Mouse (Mus musculus) CH12.LX (cell line): ENCODE results near the gene Gm49325. TPM values are rescaled to one million over a fixed set of nuclear protein-coding genes. Genes with fewer than 3 reads are reported as not detected.
A peak's percentile ranks its signal among the peaks of the same experiment; 100 is the strongest.

Experiments
- DNase-seq: peaks from one replicate; pipeline ENCODE4 v3.0.0-alpha.2; 2013; ENCODE audit errors: extremely low read depth
- H3K27ac ChIP-seq: 2 replicates; pipeline ENCODE4 v1.5.1; 2012; ENCODE audit warnings: low read depth, mild to moderate bottlenecking, control low read depth, moderate library complexity; ENCODE audit not compliant: insufficient read depth
- H3K27me3 ChIP-seq: replicated peaks from 2 replicates; pipeline ENCODE3; 2012; ENCODE audit warnings: inconsistent platforms
- H3K36me3 ChIP-seq, 2 experiments: replicated peaks in 1 of 2; 2 replicates each; pipeline versions ENCODE3 to v1.6.1; 2012; ENCODE audit warnings: inconsistent platforms in 1 of 2, low read length in 1 of 2, mild to moderate bottlenecking in 1 of 2, mixed read lengths in 1 of 2, moderate library complexity in 1 of 2; ENCODE audit not compliant: control insufficient read depth in 1 of 2, insufficient read depth in 1 of 2
- H3K4me1 ChIP-seq, 2 experiments: 2 replicates each; pipeline ENCODE4 v1.6.1; 2012; ENCODE audit warnings: inconsistent platforms in 1 of 2, moderate library complexity in 1 of 2; ENCODE audit not compliant: insufficient read depth in 2 of 2, control insufficient read depth in 1 of 2
- H3K4me2 ChIP-seq: 2 replicates; pipeline ENCODE4 v1.6.1; 2012; ENCODE audit warnings: low read depth, mild to moderate bottlenecking, control low read depth; ENCODE audit not compliant: poor library complexity, insufficient read depth, severe bottlenecking
- H3K4me3 ChIP-seq, 3 experiments: fragments of 150-350 bp in 1 of 3; sonication (generic) in 1 of 3; replicated peaks in 1 of 3; 2 replicates each; pipeline versions ENCODE3 to v1.5.1; 2011 to 2012; ENCODE audit warnings: low read depth in 2 of 3, low read length in 2 of 3, mild to moderate bottlenecking in 2 of 3, moderate library complexity in 2 of 3, control low read depth in 1 of 3, improper control_type of control experiment in 1 of 3, inconsistent platforms in 1 of 3, mixed read lengths in 1 of 3; ENCODE audit not compliant: poor library complexity in 1 of 3
- H3K79me2 ChIP-seq: replicated peaks from 2 replicates; pipeline ENCODE4 v1.6.1; 2012; ENCODE audit warnings: mild to moderate bottlenecking, moderate library complexity; ENCODE audit not compliant: control insufficient read depth, poor library complexity, insufficient read depth, severe bottlenecking; ENCODE audit errors: extremely low read depth
- H3K9ac ChIP-seq: 2 replicates; pipeline ENCODE4 v1.6.1; 2012; ENCODE audit warnings: low read depth, mild to moderate bottlenecking, control low read depth, moderate library complexity; ENCODE audit not compliant: insufficient read depth
- H3K9me3 ChIP-seq: replicated peaks from 2 replicates; pipeline ENCODE3; 2012; ENCODE audit warnings: low read length, inconsistent platforms, mixed read lengths
- CTCF ChIP-seq, 2 experiments: IDR thresholded peaks in 1 of 2; conservative IDR thresholded peaks in 1 of 2; 2 replicates each; pipeline ENCODE4 v1.5.1; 2011 to 2012; ENCODE audit warnings: low read depth in 2 of 2, low read length in 2 of 2, improper control_type of control experiment in 1 of 2, inconsistent platforms in 1 of 2, mild to moderate bottlenecking in 1 of 2, moderate library complexity in 1 of 2
- EP300 ChIP-seq: IDR thresholded peaks from 2 replicates; pipeline ENCODE4 v1.6.1; 2011; ENCODE audit warnings: low read length, improper control_type of control experiment
- ETS1 ChIP-seq: conservative IDR thresholded peaks from 2 replicates; pipeline ENCODE4 v1.6.1; 2012; ENCODE audit warnings: low read depth, mild to moderate bottlenecking, inconsistent platforms, low read length, improper control_type of control experiment, moderate library complexity
- GABPA ChIP-seq: IDR thresholded peaks from 2 replicates; pipeline ENCODE4 v1.6.1; 2012; ENCODE audit warnings: low read depth, low read length, improper control_type of control experiment, inconsistent platforms; ENCODE audit not compliant: insufficient replicate concordance
- HCFC1 ChIP-seq: IDR thresholded peaks from 2 replicates; pipeline ENCODE4 v1.6.1; 2012; ENCODE audit warnings: low read depth, mild to moderate bottlenecking, inconsistent platforms, low read length, improper control_type of control experiment
- JUN ChIP-seq: IDR thresholded peaks from 2 replicates; pipeline ENCODE4 v1.6.1; 2011; ENCODE audit warnings: low read depth, mild to moderate bottlenecking, low read length, improper control_type of control experiment, moderate library complexity; ENCODE audit not compliant: insufficient read depth
- JUND ChIP-seq: conservative IDR thresholded peaks from 2 replicates; pipeline ENCODE4 v1.6.1; 2011; ENCODE audit warnings: low read depth, low read length, improper control_type of control experiment
- MXI1 ChIP-seq: IDR thresholded peaks from 2 replicates; pipeline ENCODE4 v1.6.1; 2011; ENCODE audit warnings: mild to moderate bottlenecking, low read depth, low read length, improper control_type of control experiment
- MYC ChIP-seq: IDR thresholded peaks from 2 replicates; pipeline ENCODE4 v1.6.1; 2011; ENCODE audit warnings: low read depth, mild to moderate bottlenecking, improper control_type of control experiment, low read length
- SIN3A ChIP-seq: IDR thresholded peaks from 2 replicates; pipeline ENCODE4 v1.6.1; 2012; ENCODE audit warnings: low read length, improper control_type of control experiment, inconsistent platforms
- ZC3H11A ChIP-seq: IDR thresholded peaks from 2 replicates; pipeline ENCODE4 v1.6.1; 2012; ENCODE audit warnings: low read depth, mild to moderate bottlenecking, inconsistent platforms, low read length, improper control_type of control experiment
- dilution Hi-C: fragments of 300-500 bp; cut with MboI; formaldehyde crosslinking; loops from 2 replicates; pipeline ENCODE4 v1.14.3; 2020; ENCODE audit warnings: low sequenced_read_pairs; ENCODE audit not compliant: extremely low pct_unique_long_range_greater_than_20kb, extremely low pct_ligation_motif_present
- in situ Hi-C: fragments of 300-500 bp; cut with MboI; formaldehyde crosslinking; loops from 3 replicates; pipeline ENCODE4 v1.14.3; 2019; ENCODE audit warnings: low sequenced_read_pairs, low pct_ligation_motif_present, low pct_unique_long_range_greater_than_20kb, mixed read lengths
- polyA plus RNA-seq: library from polyadenylated mRNA; unstranded; fragments of >175 nt; gene quantifications from 2 replicates; pipeline ENCODE4 v1.2.1, GENCODE M21; 2012; ENCODE audit warnings: low read depth; ENCODE audit not compliant: insufficient read length
- total RNA-seq, 2 experiments: library from RNA; depleted of rRNA; stranded (reverse); fragments of 300-350 nt in 1 of 2; fragments of >200 nt in 1 of 2; gene quantifications; 2 replicates each; pipeline ENCODE4 v1.2.3; 2012 to 2014

The Gm49325 gene
- total and polyA plus RNA-seq, 3 experiments, result 1.1 to 26.9 TPM; not detected in 1

DNA sequence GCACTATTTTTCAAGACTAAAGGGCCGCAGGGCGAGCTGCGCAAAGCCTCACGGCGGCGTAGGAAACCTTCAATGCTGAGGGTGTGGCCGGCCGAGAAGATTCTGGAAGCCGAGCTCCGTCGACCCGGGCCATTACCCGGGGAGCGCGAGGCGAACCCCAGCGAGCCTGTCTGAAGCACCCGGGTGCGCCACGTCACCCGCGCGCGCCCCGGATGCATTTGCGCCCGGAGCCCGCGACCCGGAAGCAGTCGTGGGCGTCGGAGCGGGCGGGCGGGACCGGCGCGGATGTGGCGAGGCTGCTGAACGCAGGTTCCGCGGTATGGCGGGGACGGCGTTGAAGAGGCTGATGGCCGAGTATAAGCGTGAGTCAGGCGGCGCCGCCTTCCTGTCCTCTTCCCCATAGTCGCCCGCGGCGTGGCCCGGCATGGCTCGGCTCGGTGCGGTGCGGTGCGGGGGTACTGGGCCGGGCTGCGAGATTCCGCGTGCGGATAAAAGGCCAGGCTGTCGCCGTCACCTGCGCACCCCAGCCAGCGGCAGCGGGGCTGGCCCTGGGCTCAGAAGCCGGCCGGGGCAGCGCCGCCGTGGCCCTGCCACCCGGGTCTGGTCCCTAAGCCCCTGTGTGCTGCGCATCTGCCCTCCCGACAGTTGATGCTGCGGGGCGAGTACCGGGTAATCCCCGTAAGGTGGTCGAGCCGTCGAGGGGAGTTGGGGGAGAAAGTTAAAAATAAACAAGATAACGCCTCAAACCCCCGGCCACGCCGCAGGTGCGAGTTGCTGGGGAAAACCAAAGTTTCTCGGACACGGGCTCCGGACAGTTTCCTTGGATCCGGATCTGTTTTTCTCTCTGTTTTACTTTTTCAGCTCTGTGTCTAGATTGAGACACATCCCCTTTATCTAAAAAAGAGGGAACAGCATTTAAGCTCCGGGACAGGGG, 16.3 kb downstream of the Gm49325 start, which contains the start of gene Ube2g2 (continued):
- peak; percentile 95 for TF ChIP-seq HCFC1

DNA sequence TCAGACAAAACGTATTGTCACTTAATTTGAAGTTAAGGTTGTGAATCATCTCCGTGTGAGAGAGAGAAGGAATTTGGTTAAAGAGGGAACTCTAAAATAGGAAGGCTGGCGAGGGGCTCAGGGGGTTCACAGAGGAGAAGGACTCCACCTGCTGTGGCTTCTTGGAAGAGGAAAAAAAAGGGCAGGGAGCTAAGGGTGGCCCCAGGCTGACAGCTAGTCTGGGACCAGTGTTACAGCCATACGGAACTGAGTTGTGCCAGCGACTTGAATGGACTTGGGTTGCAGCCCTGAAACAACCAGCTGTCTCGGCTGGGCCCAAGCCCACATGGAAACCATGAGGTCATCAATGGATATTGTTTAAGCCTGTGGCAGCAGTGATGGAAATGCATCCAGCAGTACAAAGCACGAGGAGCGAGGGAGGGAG, 17.1 kb downstream of the Gm49325 start:
- Histone ChIP-seq H3K36me3 (peaks cover 14 to 49% of the 10 kb centered on the region in 2 experiments), H3K4me2 (peak overlapping the region; percentile 94), H3K79me2 (peaks cover 52% of the 10 kb centered on the region), H3K27ac (no peak overlapping the region), H3K4me1 (peaks cover 12 to 48% of the 10 kb centered on the region in 2 experiments)
- TF ChIP-seq JUN, result peak; percentile 10; the same call in 1 of the 2 replicates
- no peak for TF ChIP-seq GABPA
- peak; percentile 83 for TF ChIP-seq MXI1
- 0 out of 4 replicates have a peak, but pooled peaks of 1 of the 2 experiments have one; percentile 1 for TF ChIP-seq CTCF (conservative IDR thresholded peaks at IDR 0.05 in 1 of 2, IDR thresholded peaks at IDR 0.05 in 1 of 2; ENCODE audit: low read depth in 2 of 2, low read length in 2 of 2)
- 0 out of 2 replicates have a peak, but pooled peaks have one; percentile 12 for TF ChIP-seq ETS1
- TF ChIP-seq MYC, result peak; percentile 58; the same call in 1 of the 2 replicates
- peak; percentile 63; the same call in 1 of the 2 replicates for TF ChIP-seq SIN3A
- no peak for TF ChIP-seq ZC3H11A
- TF ChIP-seq, all 38 proteins: peak for 6
- dilution Hi-C loops (no loop called here), in situ Hi-C loops (loop anchor here (10.0 kb wide), 1 partner anchor 108 kb away; the partner anchor contains the start of gene Fam207a)
- peak; percentile 53 for DNase-seq
- Histone ChIP-seq H3K9ac (peak overlapping the region; percentile 98), H3K9me3 (no peaks in the 10 kb centered on the region), H3K27me3 (no peaks in the 10 kb centered on the region), H3K4me3 (peak overlapping the region; percentile 75 to 99 (median 97))

DNA sequence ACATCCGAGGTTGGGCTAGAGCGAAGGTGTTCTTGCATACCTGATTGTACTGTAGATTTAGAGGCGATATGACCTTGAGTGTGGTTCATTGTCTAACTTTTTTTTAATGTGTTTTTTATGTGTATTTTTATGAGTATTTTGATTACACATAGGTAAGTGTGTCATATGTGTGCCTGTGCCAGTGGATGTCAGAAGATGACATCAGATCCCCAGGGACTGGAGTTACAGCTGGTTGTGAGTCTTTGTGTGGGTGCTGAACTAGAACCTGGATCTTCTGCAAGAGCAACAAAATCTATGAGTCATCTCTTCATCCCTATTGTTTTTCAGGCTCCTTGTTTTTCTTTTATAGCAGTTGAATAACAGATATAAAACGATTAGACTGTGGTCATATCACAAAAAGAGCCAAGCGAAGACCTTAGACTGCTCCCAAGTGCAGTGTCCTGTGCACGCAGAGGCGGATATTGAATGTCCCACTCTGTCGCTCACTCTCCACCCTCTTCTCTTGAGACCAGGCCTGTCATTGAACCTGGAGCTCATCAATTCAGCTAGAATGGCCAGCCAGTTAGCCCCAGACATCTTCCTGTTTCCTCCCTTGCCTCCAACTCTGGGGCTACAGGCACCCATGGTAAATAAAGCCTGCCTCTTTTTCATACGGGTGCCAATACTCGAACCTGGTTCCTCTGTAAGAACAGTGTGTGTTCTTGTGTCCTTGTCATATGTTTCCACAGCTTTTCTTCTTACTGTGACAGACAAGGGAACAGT, 17.8 kb downstream of the Gm49325 start:
- peak overlapping the region; percentile 94; the same call in 1 of the 2 replicates for H3K4me2 ChIP-seq
- TF ChIP-seq EP300, result no peak
- peak; percentile 43; the same call in 1 of the 2 replicates for TF ChIP-seq ETS1
- peak; percentile 10; the same call in 1 of the 2 replicates for TF ChIP-seq SIN3A
- TF ChIP-seq JUND, result no peak
- H3K4me1 ChIP-seq, result peaks cover 12 to 53% of the 10 kb centered on the region in 2 experiments
- H3K79me2 ChIP-seq, result peaks cover 59% of the 10 kb centered on the region
- H3K9ac ChIP-seq, result peak overlapping the region; percentile 98
- in situ Hi-C loops, result loop anchor here (10.0 kb wide), 1 partner anchor 109 kb away; the partner anchor contains the start of gene Fam207a
- H3K27ac ChIP-seq, result no peak overlapping the region; the same call in 1 of the 2 replicates
- H3K4me3 ChIP-seq, result peak overlapping the region; percentile 75 to 99 (median 97)
- peaks cover 15 to 48% of the 10 kb centered on the region in 2 experiments for H3K36me3 ChIP-seq
- DNase-seq, result peak; percentile 49
- dilution Hi-C loops, result no loop called here
- H3K9me3 ChIP-seq, result no peaks in the 10 kb centered on the region
- H3K27me3 ChIP-seq, result no peaks in the 10 kb centered on the region
